Mouse (Mus musculus): ENCODE measurements at regions not wholly inside any gene's neighbourhood (a gene's known extent, or its start where the extent isn't known, plus 50 kb on each side); places are given as distances from the start of the nearest gene placed in this dataset.

DNA sequence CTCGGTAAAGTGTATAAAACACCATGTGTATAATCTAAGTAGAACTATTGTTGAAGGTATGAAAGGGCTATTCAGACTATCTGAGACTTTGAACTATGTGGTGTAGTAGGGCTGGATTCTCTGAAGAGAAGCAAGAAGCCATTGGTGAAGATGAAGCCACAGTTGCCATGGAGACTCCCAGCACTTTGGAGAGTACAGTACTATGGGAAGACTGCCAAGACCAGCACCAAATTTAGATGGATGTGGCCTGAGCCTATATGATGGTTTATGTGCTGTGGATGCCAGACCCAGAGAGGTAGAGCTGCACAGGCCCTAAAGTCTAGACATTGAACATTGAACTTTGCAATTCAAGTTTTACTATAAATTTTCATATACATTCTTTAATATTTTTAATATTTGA lies 151.3 kb upstream of the Tle1 start:
- TF ChIP-seq POLR2A (IDR thresholded peaks at IDR 0.05; ENCODE audit: extremely low read depth, insufficient read depth, low read length) = no peak
- no peak for TF ChIP-seq CTCF (IDR thresholded peaks at IDR 0.05; ENCODE audit: low read depth, low read length)
